In genomic region chr8:105172003-105172362, GRCm38 (mm10) we compare ENCODE assay signal across 8 mouse cellular contexts. TPM values are rescaled to one million over a fixed set of nuclear protein-coding genes. Genes with fewer than 3 reads are reported as not detected.
DNase-seq lines count a peak whose midpoint lies in the region; ATAC-seq and TF ChIP-seq lines count a peak whose summit lies in the region.

No protein-coding gene starts in this region.

- H3K79me3 ChIP-seq in C2C12 (ENCODE audit: low read depth): peaks cover 51% of the 10 kb centered on the region

- 11% methylated on average over 6 of the region's 6 CpGs for WGBS in forebrain, postnatal 0 days
- 8% methylated on average over 6 of the region's 6 CpGs for WGBS in liver, embryonic 16.5 days (ENCODE audit: insufficient replicate concordance)

- H3K4me1 ChIP-seq in ES-E14 (ENCODE audit: control insufficient read depth in 2 of 2, insufficient read depth in 2 of 2, low read length in 2 of 2, poor library complexity in 1 of 2): peaks cover 0 to 2% of the 10 kb centered on the region in 2 experiments; a peak in 1 of 4 replicates
- no peaks in the 10 kb centered on the region for H3K4me1 ChIP-seq in forebrain, postnatal 0 days (ENCODE audit: insufficient read depth)
- no peaks in the 10 kb centered on the region for H3K4me1 ChIP-seq in liver, embryonic 16.5 days (ENCODE audit: control insufficient read depth, low read depth, low read length)

- H3K9me3 ChIP-seq in ES-E14 (ENCODE audit: control insufficient read depth, insufficient read depth, low read depth, low read length): no peaks in the 10 kb centered on the region
- no peaks in the 10 kb centered on the region for H3K9me3 ChIP-seq in forebrain, postnatal 0 days (ENCODE audit: low read length)
- no peaks in the 10 kb centered on the region for H3K9me3 ChIP-seq in liver, embryonic 16.5 days (replicated peaks; ENCODE audit: control insufficient read depth, low read length)

- H3ac ChIP-seq in C2C12 (ENCODE audit: control insufficient read depth, insufficient read length, low read depth): peak overlapping the region; percentile 52

- DNase-seq in ES-E14 (ENCODE audit: low read depth, low spot score): no peak
- DNase-seq in forebrain, postnatal 0 days: no peak
- DNase-seq in ovary, postnatal 36 days (ENCODE audit: low spot score): no peak
- DNase-seq in cerebellum, adult 11 months: no peak
- no peak for DNase-seq in ovary, postnatal 14 days (ENCODE audit: low spot score)
- DNase-seq in embryo, embryonic 11 days: no peak

- no peak for TF ChIP-seq CTCF in C2C12 (IDR thresholded peaks at IDR 0.05; ENCODE audit: control insufficient read depth, insufficient read depth, insufficient read length)
- no peak for TF ChIP-seq CTCF in forebrain, postnatal 0 days (IDR thresholded peaks at IDR 0.05; ENCODE audit: low read depth)

- peaks cover 36% of the 10 kb centered on the region for H3K36me3 ChIP-seq in C2C12 (ENCODE audit: control insufficient read depth, insufficient read depth)
- no peaks in the 10 kb centered on the region; the same call in 1 of the 2 replicates for H3K36me3 ChIP-seq in ES-E14 (ENCODE audit: control insufficient read depth, insufficient read depth, low read length, poor library complexity, severe bottlenecking)
- H3K36me3 ChIP-seq in forebrain, postnatal 0 days (ENCODE audit: insufficient read depth): no peaks in the 10 kb centered on the region
- H3K36me3 ChIP-seq in liver, embryonic 16.5 days (ENCODE audit: control insufficient read depth, insufficient read depth): no peaks in the 10 kb centered on the region

- no peaks in the 10 kb centered on the region for H3K27me3 ChIP-seq in C2C12 (ENCODE audit: control insufficient read depth, insufficient read depth, insufficient read length)
- no peaks in the 10 kb centered on the region for H3K27me3 ChIP-seq in forebrain, postnatal 0 days (ENCODE audit: insufficient read depth, low read length)
- H3K27me3 ChIP-seq in liver, embryonic 16.5 days (ENCODE audit: control insufficient read depth, insufficient read depth, low read depth, low read length): peaks cover 34% of the 10 kb centered on the region

- H3K27ac ChIP-seq in ES-E14 (ENCODE audit: insufficient read depth, low read depth, low read length, poor library complexity, severe bottlenecking): no peak overlapping the region
- 0 out of 2 replicates have a peak overlapping the region, but pooled peaks have one; percentile 88 for H3K27ac ChIP-seq in forebrain, postnatal 0 days (ENCODE audit: low read depth, low read length)
- H3K27ac ChIP-seq in liver, embryonic 16.5 days (ENCODE audit: low read length): no peak overlapping the region

- no peak for ATAC-seq in forebrain, postnatal 0 days
- ATAC-seq in liver, embryonic 16.5 days (ENCODE audit: low read depth): no peak

- H3K9ac ChIP-seq in ES-E14 (ENCODE audit: insufficient read depth, low read depth, low read length, poor library complexity, severe bottlenecking): no peak overlapping the region
- H3K9ac ChIP-seq in forebrain, postnatal 0 days: peak overlapping the region; percentile 77
- H3K9ac ChIP-seq in liver, embryonic 16.5 days (ENCODE audit: low read depth, low read length): no peak overlapping the region

- peaks cover 63% of the 10 kb centered on the region for H3K79me2 ChIP-seq in C2C12 (ENCODE audit: control insufficient read depth, insufficient read depth)

- in situ Hi-C loops in ES-E14 (cut with MboI; ENCODE audit: low sequenced_read_pairs in 2 of 2, unreplicated experiment in 2 of 2): no loop called here

- H3K4me3 ChIP-seq in C2C12 (ENCODE audit: insufficient read depth, poor library complexity, severe bottlenecking): peak overlapping the region; percentile 71
- H3K4me3 ChIP-seq in ES-E14 (ENCODE audit: insufficient read depth in 1 of 2, low read depth in 1 of 2, low read length in 2 of 2, poor library complexity in 1 of 2, severe bottlenecking in 1 of 2): peak overlapping the region; percentile 82 to 95; a peak in 3 of 4 replicates
- H3K4me3 ChIP-seq in forebrain, postnatal 0 days (ENCODE audit: low read depth, low read length): peak overlapping the region; percentile 97
- H3K4me3 ChIP-seq in liver, embryonic 16.5 days (ENCODE audit: low read depth, low read length): peak overlapping the region; percentile 70

- H3K4me2 ChIP-seq in forebrain, postnatal 0 days (ENCODE audit: low read depth): peak overlapping the region; percentile 74
- peak overlapping the region; percentile 71 for H3K4me2 ChIP-seq in liver, embryonic 16.5 days (ENCODE audit: low read depth, low read length)

TF ChIP-seq in C2C12, 6 proteins besides CTCF, POLR2A, EP300 and RAD21:
- TF ChIP-seq CEBPB (IDR thresholded peaks at IDR 0.05; ENCODE audit: low read depth) (no peak), MYOG (IDR thresholded peaks at IDR 0.05; ENCODE audit: control insufficient read depth, extremely low read depth, insufficient read length) (no peak), FOSL1 (IDR thresholded peaks at IDR 0.05; ENCODE audit: insufficient read depth, low read length, poor library complexity, severe bottlenecking) (no peak), MYOD1 (IDR thresholded peaks at IDR 0.05; ENCODE audit: control insufficient read depth, insufficient read length, low read depth) (no peak), MAX (IDR thresholded peaks at IDR 0.05) (no peak), USF1 (IDR thresholded peaks at IDR 0.05; ENCODE audit: low read depth) (no peak)

TF ChIP-seq in ES-E14, 5 proteins besides CTCF, POLR2A, EP300 and RAD21:
- TF ChIP-seq ZNF384 (IDR thresholded peaks at IDR 0.05; ENCODE audit: low read depth, low read length) (no peak), ZC3H11A (IDR thresholded peaks at IDR 0.05; ENCODE audit: borderline replicate concordance, low read depth, low read length) (no peak), HCFC1 (IDR thresholded peaks at IDR 0.05; ENCODE audit: borderline replicate concordance, insufficient read depth, low read length) (no peak), MAFK (IDR thresholded peaks at IDR 0.05; ENCODE audit: insufficient read depth, low read depth, low read length) (no peak), CHD2 (IDR thresholded peaks at IDR 0.05; ENCODE audit: low read depth, low read length) (no peak)

RNA-seq across cellular contexts. Expression of gene Cbfb, which starts 1.5 kb away (rescaled TPM):
- polyA plus RNA-seq in C2C12 (2012; fragmentation: generic; extraction: Trizol): 39.9 TPM
- 36.2 and 47.0 TPM in 2 replicates for total RNA-seq in ES-E14 (2012; rRNA removed)
- total RNA-seq in forebrain, postnatal 0 days (2014; rRNA removed): 56.4 and 65.6 TPM in 2 replicates
- 23.5 and 29.9 TPM in 2 replicates for polyA plus RNA-seq in forebrain, postnatal 0 days (2015; fragmentation: Nextera tagmentation; extraction: Ambion mirVana)
- polyA plus RNA-seq in liver, embryonic 16.5 days (2015; fragmentation: Nextera tagmentation; extraction: Ambion mirVana): 6.6 and 7.5 TPM in 2 replicates

RNA-seq across cellular contexts. Expression of gene Ces4a, which starts 40.4 kb away (rescaled TPM):
- not detected for polyA plus RNA-seq in C2C12 (2012; fragmentation: generic; extraction: Trizol)
- total RNA-seq in ES-E14 (2012; rRNA removed): not detected in 2 replicates
- total RNA-seq in forebrain, postnatal 0 days (2014; rRNA removed): 0.10 TPM in 1 of 2 replicates, not detected in the other
- 0.05 TPM in 1 of 2 replicates, not detected in the other for polyA plus RNA-seq in forebrain, postnatal 0 days (2015; fragmentation: Nextera tagmentation; extraction: Ambion mirVana)
- not detected in 2 replicates for polyA plus RNA-seq in liver, embryonic 16.5 days (2015; fragmentation: Nextera tagmentation; extraction: Ambion mirVana)

RNA-seq across cellular contexts. Expression of gene D230025D16Rik, which starts 53.0 kb away (rescaled TPM):
- 11.4 TPM for polyA plus RNA-seq in C2C12 (2012; fragmentation: generic; extraction: Trizol)
- total RNA-seq in ES-E14 (2012; rRNA removed): 41.7 and 42.6 TPM in 2 replicates
- 37.1 and 40.7 TPM in 2 replicates for total RNA-seq in forebrain, postnatal 0 days (2014; rRNA removed)
- 22.0 and 25.5 TPM in 2 replicates for polyA plus RNA-seq in forebrain, postnatal 0 days (2015; fragmentation: Nextera tagmentation; extraction: Ambion mirVana)
- 18.7 and 19.7 TPM in 2 replicates for polyA plus RNA-seq in liver, embryonic 16.5 days (2015; fragmentation: Nextera tagmentation; extraction: Ambion mirVana)
